Mouse (Mus musculus): ENCODE measurements around the gene Noc3l. TPM values are rescaled to one million over a fixed set of nuclear protein-coding genes. Genes with fewer than 3 reads are reported as not detected.

The Noc3l gene
- polyA plus RNA-seq, 1 experiment from 2014 or later, result 6.9 TPM

DNA sequence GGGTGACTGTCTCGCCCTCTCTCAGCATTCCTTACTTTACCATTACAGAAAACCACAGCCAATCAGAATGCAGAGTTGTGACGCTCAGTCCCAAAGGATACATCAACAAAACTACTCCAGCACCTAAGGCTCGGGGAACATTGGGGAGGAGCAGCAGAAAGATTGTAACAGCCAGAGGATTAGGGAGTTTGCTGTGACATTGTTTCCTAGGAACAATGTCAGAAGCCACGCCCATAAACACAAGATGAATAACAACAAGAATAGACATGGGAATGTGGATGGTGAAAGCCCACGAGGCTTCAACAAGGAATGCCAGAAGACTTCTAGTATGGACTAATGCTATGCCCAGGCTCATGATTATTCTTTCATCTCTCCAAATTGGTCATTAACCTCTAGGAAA lies 61.0 kb downstream of the Noc3l start:
- no peak for ATAC-seq (ENCODE audit: insufficient read depth, low FRiP score, low read depth)
- no peaks in the 10 kb centered on the region for H3K9me3 ChIP-seq
- 0 out of 2 replicates have a peak overlapping the region, but pooled peaks have one; percentile 3 for H3K27ac ChIP-seq
- no peaks in the 10 kb centered on the region for H3K36me3 ChIP-seq
- no peaks in the 10 kb centered on the region for H3K4me1 ChIP-seq
- WGBS, result 63% methylated on average over 5 of the region's 5 CpGs
- no peaks in the 10 kb centered on the region for H3K27me3 ChIP-seq (replicated peaks)
- H3K9ac ChIP-seq, result no peak overlapping the region
- H3K4me2 ChIP-seq, result no peak overlapping the region
- no peak overlapping the region for H3K4me3 ChIP-seq (replicated peaks)

DNA sequence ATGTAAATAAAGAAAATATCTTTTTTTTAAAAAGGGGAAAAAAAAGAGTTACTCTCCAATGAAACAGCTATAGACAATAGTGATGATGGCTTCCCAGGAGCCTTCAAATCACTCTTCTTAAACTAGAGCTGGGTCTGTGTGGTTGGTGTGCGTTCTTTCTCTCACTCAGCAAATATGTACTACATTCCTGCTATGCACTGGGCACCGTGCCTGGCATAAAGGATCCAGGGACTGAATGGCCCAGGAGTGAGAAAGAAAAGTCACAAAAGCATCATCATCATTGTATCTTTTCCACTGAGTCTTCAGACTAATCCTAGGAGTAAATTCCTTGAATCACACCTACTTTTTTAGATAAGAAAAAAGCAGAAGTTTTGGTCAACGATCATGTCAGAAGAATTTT lies 61.9 kb downstream of the Noc3l start:
- H3K4me1 ChIP-seq, result no peaks in the 10 kb centered on the region
- H3K4me3 ChIP-seq (replicated peaks), result no peak overlapping the region
- no peak for ATAC-seq (ENCODE audit: insufficient read depth, low FRiP score, low read depth)
- H3K36me3 ChIP-seq, result no peaks in the 10 kb centered on the region
- H3K9ac ChIP-seq, result no peak overlapping the region
- H3K9me3 ChIP-seq, result no peaks in the 10 kb centered on the region
- H3K27me3 ChIP-seq (replicated peaks), result no peaks in the 10 kb centered on the region
- H3K27ac ChIP-seq, result no peak overlapping the region
- 82% methylated on average over 3 of the region's 3 CpGs for WGBS
- no peak overlapping the region for H3K4me2 ChIP-seq

DNA sequence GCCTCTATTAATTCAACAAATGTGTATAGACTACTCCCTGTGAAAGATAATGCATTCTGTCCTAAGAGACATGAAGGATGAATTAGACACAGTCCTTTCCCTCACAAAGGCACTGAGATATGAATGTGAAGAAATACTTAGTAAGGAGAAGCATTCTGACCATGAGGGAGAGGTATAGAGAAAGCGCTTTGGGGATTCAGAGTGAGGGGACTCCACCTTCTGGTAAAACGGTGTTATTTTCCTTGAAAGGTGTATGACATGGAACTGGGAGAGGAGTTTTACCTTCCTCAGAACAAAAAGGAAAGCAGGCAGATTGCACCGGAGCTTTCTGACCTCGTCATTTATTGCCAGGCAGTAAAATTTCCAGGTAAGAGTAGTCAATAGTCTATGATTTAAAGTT lies 68.8 kb downstream of the Noc3l start:
- Histone ChIP-seq H3K9ac (no peak overlapping the region), H3K27ac (no peak overlapping the region), H3K36me3 (no peaks in the 10 kb centered on the region), H3K4me2 (no peak overlapping the region), H3K27me3 (replicated peaks) (no peaks in the 10 kb centered on the region), H3K9me3 (no peaks in the 10 kb centered on the region), H3K4me3 (replicated peaks) (no peak overlapping the region), H3K4me1 (no peaks in the 10 kb centered on the region)
- no peak for ATAC-seq (ENCODE audit: insufficient read depth, low FRiP score, low read depth)
- 48% methylated on average over 4 of the region's 4 CpGs for WGBS

DNA sequence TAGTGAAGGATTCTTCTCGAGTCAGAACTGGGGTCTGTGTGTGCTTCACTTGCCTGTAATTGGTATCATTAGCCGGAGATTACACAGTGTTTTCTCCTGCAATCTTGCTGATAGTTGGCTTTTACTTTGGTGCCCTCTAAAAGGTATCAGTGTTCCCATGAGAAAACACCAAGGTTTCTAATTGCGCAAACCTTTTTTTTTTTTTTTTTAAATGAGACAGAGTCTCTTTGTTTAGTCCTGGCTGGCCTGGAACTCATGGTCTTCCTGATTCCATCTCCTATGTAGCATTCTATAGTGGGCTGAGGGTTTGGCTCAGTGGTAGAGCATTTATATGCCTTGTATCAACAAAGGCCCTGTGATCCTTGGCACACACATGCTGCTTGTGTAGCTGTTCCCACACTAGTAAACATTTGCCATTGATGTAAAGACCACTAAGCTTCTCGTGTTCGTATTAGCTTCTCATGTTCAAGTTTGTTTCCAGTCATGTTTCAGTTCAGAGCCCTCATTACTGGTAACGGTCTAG lies 72.5 kb downstream of the Noc3l start:
- 63% methylated on average over 6 of the region's 6 CpGs for WGBS
- Histone ChIP-seq H3K4me3 (replicated peaks) (no peak overlapping the region), H3K4me2 (no peak overlapping the region), H3K9me3 (no peaks in the 10 kb centered on the region), H3K9ac (no peak overlapping the region), H3K4me1 (no peaks in the 10 kb centered on the region), H3K27ac (0 out of 2 replicates have a peak overlapping the region, but pooled peaks have one; percentile 16), H3K27me3 (replicated peaks) (no peaks in the 10 kb centered on the region), H3K36me3 (no peaks in the 10 kb centered on the region)
- ATAC-seq (ENCODE audit: insufficient read depth, low FRiP score, low read depth), result no peak; the same call in 1 of the 2 replicates

DNA sequence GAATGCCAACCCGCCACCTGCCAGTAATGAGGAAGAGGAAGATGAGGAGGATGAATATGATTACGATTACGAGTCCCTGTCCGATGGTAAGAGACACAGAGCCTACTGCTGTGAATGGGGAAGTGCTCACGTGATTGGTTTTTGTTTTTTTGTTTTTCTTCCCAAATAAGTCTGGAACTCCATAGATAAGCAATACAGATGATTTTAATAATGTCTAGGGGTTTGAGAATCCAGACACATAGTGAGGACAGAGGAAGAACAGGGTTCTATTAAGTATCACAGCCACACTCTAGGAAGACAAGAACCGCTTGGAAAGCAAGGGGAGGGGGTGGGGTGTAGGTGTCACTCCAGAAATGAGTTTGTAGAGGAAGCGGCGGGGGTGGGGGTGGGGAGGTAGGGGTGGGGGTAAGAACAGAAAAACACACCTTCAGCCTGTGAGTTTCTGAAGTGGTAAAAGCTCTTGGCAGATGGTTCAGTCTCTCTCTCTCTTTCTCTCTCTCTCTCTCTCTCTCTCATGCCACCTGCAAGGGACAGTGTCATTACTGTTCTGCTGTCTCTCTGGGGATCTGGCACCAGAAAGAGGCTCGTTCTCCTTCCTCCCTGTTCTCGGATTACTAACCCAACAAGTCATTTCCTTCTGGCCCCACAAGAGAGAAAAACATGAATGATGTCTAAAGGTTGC lies 73.1 kb downstream of the Noc3l start:
- Histone ChIP-seq H3K36me3 (no peaks in the 10 kb centered on the region), H3K4me2 (no peak overlapping the region), H3K27ac (0 out of 2 replicates have a peak overlapping the region, but pooled peaks have one; percentile 16), H3K4me3 (replicated peaks) (no peak overlapping the region), H3K4me1 (no peaks in the 10 kb centered on the region), H3K9ac (no peak overlapping the region), H3K9me3 (no peaks in the 10 kb centered on the region), H3K27me3 (replicated peaks) (no peaks in the 10 kb centered on the region)
- 57% methylated on average over 10 of the region's 10 CpGs for WGBS
- no peak for ATAC-seq (ENCODE audit: insufficient read depth, low FRiP score, low read depth)

DNA sequence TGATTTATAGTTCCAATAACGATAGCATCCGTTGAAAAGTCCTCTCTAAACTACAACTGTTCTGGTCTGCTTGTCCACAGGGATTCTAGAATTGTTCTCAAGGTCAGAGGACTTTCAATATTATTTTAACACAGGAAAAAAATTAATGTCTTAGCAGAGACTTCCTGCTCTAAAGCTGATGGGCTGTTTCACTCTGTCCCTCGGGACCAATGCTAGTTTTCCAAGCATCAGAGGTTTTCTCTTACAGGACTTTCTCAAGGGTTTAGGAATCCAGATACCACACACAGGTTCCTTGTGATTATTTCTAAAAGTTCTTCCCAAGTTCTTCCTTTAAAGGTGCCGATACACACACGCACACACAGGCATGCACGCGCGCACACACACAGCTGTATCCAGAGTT lies 74.5 kb downstream of the Noc3l start:
- H3K9ac ChIP-seq, result no peak overlapping the region
- no peak overlapping the region for H3K4me3 ChIP-seq (replicated peaks)
- no peaks in the 10 kb centered on the region for H3K36me3 ChIP-seq
- H3K4me2 ChIP-seq, result no peak overlapping the region
- ATAC-seq (ENCODE audit: insufficient read depth, low FRiP score, low read depth), result no peak
- 79% methylated on average over 8 of the region's 8 CpGs for WGBS
- no peak overlapping the region for H3K27ac ChIP-seq
- no peaks in the 10 kb centered on the region for H3K27me3 ChIP-seq (replicated peaks)
- no peaks in the 10 kb centered on the region for H3K4me1 ChIP-seq
- H3K9me3 ChIP-seq, result no peaks in the 10 kb centered on the region

Other genes with a start within 250 kb of the Noc3l start
- gene Tbc1d12, start 17.3 kb upstream of the Noc3l start, polyA plus RNA-seq (2015; fragmentation: Nextera tagmentation; extraction: Ambion mirVana), result 2.4 and 2.6 TPM in 2 replicates
- gene Hells, start 111.7 kb upstream of the Noc3l start, polyA plus RNA-seq (2015; fragmentation: Nextera tagmentation; extraction: Ambion mirVana), result 42.8 and 45.9 TPM in 2 replicates
- 0.60 and 0.68 TPM in 2 replicates for gene Cyp2c55, start 187.8 kb upstream of the Noc3l start, polyA plus RNA-seq (2015; fragmentation: Nextera tagmentation; extraction: Ambion mirVana)
- 5.7 and 7.6 TPM in 2 replicates for gene Cyp2c65, start 241.8 kb upstream of the Noc3l start, polyA plus RNA-seq (2015; fragmentation: Nextera tagmentation; extraction: Ambion mirVana)